Mouse (Mus musculus) forebrain, embryonic 14.5 days (tissue): ENCODE results near the gene Clk3. TPM values are rescaled to one million over a fixed set of nuclear protein-coding genes. Genes with fewer than 3 reads are reported as not detected.

Experiments used
- ATAC-seq: fragments of 200-750 bp; cut with Nextera tagmentation; 2 replicates; pipeline ENCODE4 v1.8.0; 2017; ENCODE audit warnings: mild to moderate bottlenecking, moderate library complexity
- DNase-seq: peaks from one replicate; pipeline ENCODE4 v3.0.0-alpha.2; 2015; ENCODE audit warnings: low spot score
- H3K27ac ChIP-seq: fragments of 300-500 bp; sonication (generic); 2 replicates; pipeline ENCODE4 v1.5.1; 2014; ENCODE audit warnings: low read depth, mild to moderate bottlenecking, control low read depth, low read length, moderate library complexity
- H3K27me3 ChIP-seq: fragments of 300-500 bp; sonication (generic); replicated peaks from 2 replicates; pipeline ENCODE4 v1.6.1; 2014; ENCODE audit warnings: low read length, control low read depth, mixed read lengths; ENCODE audit not compliant: control insufficient read depth, insufficient read depth
- H3K36me3 ChIP-seq: fragments of 300-500 bp; sonication (generic); 2 replicates; pipeline ENCODE4 v1.6.1; 2014; ENCODE audit warnings: low read length, control low read depth; ENCODE audit not compliant: control insufficient read depth, insufficient read depth
- H3K4me1 ChIP-seq: fragments of 300-500 bp; sonication (generic); 2 replicates; pipeline ENCODE4 v1.6.1; 2014; ENCODE audit warnings: antibody characterized with exemption, low read length, control low read depth; ENCODE audit not compliant: control insufficient read depth, insufficient read depth
- H3K4me2 ChIP-seq: fragments of 300-500 bp; sonication (generic); 2 replicates; pipeline ENCODE4 v1.6.1; 2014; ENCODE audit warnings: mild to moderate bottlenecking, control low read depth, low read length
- H3K4me3 ChIP-seq: fragments of 300-500 bp; sonication (generic); 2 replicates; pipeline ENCODE4 v1.5.1; 2014; ENCODE audit warnings: low read depth, low read length, control low read depth
- H3K9ac ChIP-seq: fragments of 300-500 bp; sonication (generic); 2 replicates; pipeline ENCODE4 v1.6.1; 2014; ENCODE audit warnings: mild to moderate bottlenecking, low read length, control low read depth, moderate library complexity
- H3K9me3 ChIP-seq: fragments of 300-500 bp; sonication (generic); replicated peaks from 2 replicates; pipeline ENCODE4 v1.6.1; 2016; ENCODE audit warnings: low read length, control low read depth, mixed read lengths; ENCODE audit not compliant: control insufficient read depth
- WGBS: fragments of 180-500 bp; shearing (Covaris S2); extraction: QIAGEN DNeasy Blood & Tissue Kit; methylation state at CpG from one replicate; pipeline ENCODE4 v1.1.7; 2014; 5-methylcytosine and 5-hydroxymethylcytosine counted together
- polyA plus RNA-seq: library from polyadenylated mRNA; unstranded; fragments of >200 nt; fragmentation: Nextera tagmentation; extraction: Ambion mirVana; gene quantifications from 2 replicates; pipeline ENCODE4 v1.2.1, GENCODE M21; 2014

The Clk3 gene
- polyA plus RNA-seq, 1 experiment from 2014 or later = 94.9 TPM

- Histone ChIP-seq H3K36me3 (no peaks in the 10 kb centered on the region; the same call in 1 of the 2 replicates), H3K27me3 (no peaks in the 10 kb centered on the region), H3K4me3 (no peak overlapping the region), H3K4me1 (peaks cover 18% of the 10 kb centered on the region), H3K27ac (no peak overlapping the region), H3K4me2 (no peak overlapping the region), H3K9ac (no peak overlapping the region), H3K9me3 (no peaks in the 10 kb centered on the region)
- DNase-seq (no peak), ATAC-seq (no peak)
- WGBS = 79% methylated on average over 10 of the region's 10 CpGs
Observed at GRCm38 (mm10) chr9:57805087-57805737, 39.6 kb upstream of the Clk3 start.

- H3K9ac ChIP-seq = 0 out of 2 replicates have a peak overlapping the region, but pooled peaks have one; percentile 13
- peaks cover 14% of the 10 kb centered on the region for H3K4me1 ChIP-seq
- 23% methylated on average over 4 of the region's 4 CpGs for WGBS
- no peak overlapping the region for H3K4me2 ChIP-seq
- DNase-seq = no peak
- no peak overlapping the region for H3K4me3 ChIP-seq
- no peak for ATAC-seq
- H3K27ac ChIP-seq = no peak overlapping the region
- no peaks in the 10 kb centered on the region; the same call in 1 of the 2 replicates for H3K36me3 ChIP-seq
- no peaks in the 10 kb centered on the region for H3K9me3 ChIP-seq
- H3K27me3 ChIP-seq = no peaks in the 10 kb centered on the region
Observed at GRCm38 (mm10) chr9:57803839-57804238, 38.2 kb upstream of the Clk3 start.

GRCm38 (mm10) chr9:57803047-57803446, 37.4 kb upstream of the Clk3 start:
- H3K9ac ChIP-seq = no peak overlapping the region
- no peaks in the 10 kb centered on the region for H3K27me3 ChIP-seq
- no peak overlapping the region for H3K4me3 ChIP-seq
- no peak for DNase-seq
- no peak overlapping the region for H3K4me2 ChIP-seq
- H3K27ac ChIP-seq = no peak overlapping the region
- 34% methylated on average over 3 of the region's 3 CpGs for WGBS
- H3K36me3 ChIP-seq = peaks cover under 1% of the 10 kb centered on the region; the same call in 1 of the 2 replicates
- peaks cover 12% of the 10 kb centered on the region; the same call in 1 of the 2 replicates for H3K4me1 ChIP-seq
- no peak for ATAC-seq
- no peaks in the 10 kb centered on the region for H3K9me3 ChIP-seq

GRCm38 (mm10) chr9:57800325-57800975, 34.8 kb upstream of the Clk3 start:
- Histone ChIP-seq H3K27ac (no peak overlapping the region), H3K36me3 (peaks cover 27% of the 10 kb centered on the region), H3K9me3 (no peaks in the 10 kb centered on the region), H3K4me3 (no peak overlapping the region), H3K9ac (no peak overlapping the region), H3K4me2 (no peak overlapping the region), H3K27me3 (no peaks in the 10 kb centered on the region), H3K4me1 (peaks cover 7% of the 10 kb centered on the region; the same call in 1 of the 2 replicates)
- no peak for ATAC-seq
- WGBS = 91% methylated on average over 9 of the region's 9 CpGs
- no peak for DNase-seq

- Histone ChIP-seq H3K27ac (no peak overlapping the region), H3K4me3 (no peak overlapping the region), H3K27me3 (no peaks in the 10 kb centered on the region), H3K4me2 (no peak overlapping the region), H3K4me1 (peaks cover 7% of the 10 kb centered on the region; the same call in 1 of the 2 replicates), H3K9ac (no peak overlapping the region), H3K36me3 (peaks cover 42% of the 10 kb centered on the region), H3K9me3 (no peaks in the 10 kb centered on the region)
- DNase-seq (peak; percentile 34), ATAC-seq (peak; percentile 50; the same call in 1 of the 2 replicates)
- 3% methylated on average over 10 of the region's 10 CpGs for WGBS
Observed at GRCm38 (mm10) chr9:57798725-57799253, 33.1 kb upstream of the Clk3 start.

GRCm38 (mm10) chr9:57797456-57797855, 31.8 kb upstream of the Clk3 start:
- H3K4me3 ChIP-seq = no peak overlapping the region
- no peak overlapping the region for H3K4me2 ChIP-seq
- peaks cover 55% of the 10 kb centered on the region for H3K36me3 ChIP-seq
- DNase-seq = no peak
- H3K4me1 ChIP-seq = peaks cover 7% of the 10 kb centered on the region; the same call in 1 of the 2 replicates
- H3K27me3 ChIP-seq = no peaks in the 10 kb centered on the region
- H3K27ac ChIP-seq = no peak overlapping the region
- no peak for ATAC-seq
- no peak overlapping the region for H3K9ac ChIP-seq
- WGBS = 96% methylated on average over 8 of the region's 8 CpGs
- H3K9me3 ChIP-seq = no peaks in the 10 kb centered on the region

GRCm38 (mm10) chr9:57789733-57790132, 24.1 kb upstream of the Clk3 start:
- Histone ChIP-seq H3K4me1 (no peaks in the 10 kb centered on the region), H3K9me3 (no peaks in the 10 kb centered on the region), H3K4me3 (no peak overlapping the region), H3K9ac (no peak overlapping the region), H3K27ac (no peak overlapping the region), H3K27me3 (no peaks in the 10 kb centered on the region), H3K36me3 (peaks cover 53% of the 10 kb centered on the region), H3K4me2 (no peak overlapping the region)
- WGBS = 90% methylated on average over 3 of the region's 3 CpGs
- DNase-seq (no peak), ATAC-seq (no peak)

GRCm38 (mm10) chr9:57782656-57783055, 17.0 kb upstream of the Clk3 start:
- H3K4me3 ChIP-seq = no peak overlapping the region
- no peaks in the 10 kb centered on the region for H3K36me3 ChIP-seq
- no peak for DNase-seq
- WGBS = 97% methylated on average over 3 of the region's 3 CpGs
- no peaks in the 10 kb centered on the region for H3K9me3 ChIP-seq
- H3K27ac ChIP-seq = no peak overlapping the region
- no peaks in the 10 kb centered on the region for H3K4me1 ChIP-seq
- H3K9ac ChIP-seq = no peak overlapping the region
- H3K27me3 ChIP-seq = no peaks in the 10 kb centered on the region
- H3K4me2 ChIP-seq = no peak overlapping the region
- ATAC-seq = no peak

GRCm38 (mm10) chr9:57775736-57776135, 10.1 kb upstream of the Clk3 start:
- Histone ChIP-seq H3K27me3 (no peaks in the 10 kb centered on the region), H3K4me3 (no peak overlapping the region), H3K27ac (no peak overlapping the region), H3K9me3 (no peaks in the 10 kb centered on the region), H3K4me1 (no peaks in the 10 kb centered on the region), H3K4me2 (no peak overlapping the region), H3K36me3 (no peaks in the 10 kb centered on the region), H3K9ac (no peak overlapping the region)
- DNase-seq (no peak), ATAC-seq (no peak)
- WGBS = 55% methylated on average over 4 of the region's 4 CpGs
